Mouse (Mus musculus): ENCODE results near the gene Plekhm3. TPM values are rescaled to one million over a fixed set of nuclear protein-coding genes. Genes with fewer than 3 reads are reported as not detected.

Plekhm3 gene
- total RNA-seq, 1 experiment, result 9.8 TPM

- Histone ChIP-seq H3K36me3 (ENCODE audit: control insufficient read depth, insufficient read depth, low read length, poor library complexity, severe bottlenecking) (no peaks in the 10 kb centered on the region), H3K27ac (ENCODE audit: insufficient read depth, low read depth, low read length, poor library complexity, severe bottlenecking) (no peak overlapping the region), H3K9ac (ENCODE audit: insufficient read depth, low read depth, low read length, poor library complexity, severe bottlenecking) (no peak overlapping the region), H3K4me1 (ENCODE audit: control insufficient read depth in 2 of 2, insufficient read depth in 2 of 2, low read length in 2 of 2, poor library complexity in 1 of 2) (no peaks in the 10 kb centered on the region), H3K4me3 (ENCODE audit: insufficient read depth in 1 of 2, low read depth in 1 of 2, low read length in 2 of 2, poor library complexity in 1 of 2, severe bottlenecking in 1 of 2) (no peak overlapping the region), H3K9me3 (ENCODE audit: control insufficient read depth, insufficient read depth, low read depth, low read length) (no peaks in the 10 kb centered on the region)
- no peak for DNase-seq (ENCODE audit: low read depth, low spot score)
- TF ChIP-seq ZC3H11A (IDR thresholded peaks at IDR 0.05; ENCODE audit: borderline replicate concordance, low read depth, low read length), result no peak
- TF ChIP-seq ZNF384 (IDR thresholded peaks at IDR 0.05; ENCODE audit: low read depth, low read length), result no peak
- no peak for TF ChIP-seq CHD2 (IDR thresholded peaks at IDR 0.05; ENCODE audit: low read depth, low read length)
- no peak for TF ChIP-seq HCFC1 (IDR thresholded peaks at IDR 0.05; ENCODE audit: borderline replicate concordance, insufficient read depth, low read length)
- TF ChIP-seq MAFK (IDR thresholded peaks at IDR 0.05; ENCODE audit: insufficient read depth, low read depth, low read length), result no peak
- in situ Hi-C loops (cut with MboI; ENCODE audit: low sequenced_read_pairs in 2 of 2, unreplicated experiment in 2 of 2), result no loop called here
These were observed 101.8 kb downstream of the Plekhm3 start for GRCm38 (mm10) chr1:64854835-64855234.

DNA sequence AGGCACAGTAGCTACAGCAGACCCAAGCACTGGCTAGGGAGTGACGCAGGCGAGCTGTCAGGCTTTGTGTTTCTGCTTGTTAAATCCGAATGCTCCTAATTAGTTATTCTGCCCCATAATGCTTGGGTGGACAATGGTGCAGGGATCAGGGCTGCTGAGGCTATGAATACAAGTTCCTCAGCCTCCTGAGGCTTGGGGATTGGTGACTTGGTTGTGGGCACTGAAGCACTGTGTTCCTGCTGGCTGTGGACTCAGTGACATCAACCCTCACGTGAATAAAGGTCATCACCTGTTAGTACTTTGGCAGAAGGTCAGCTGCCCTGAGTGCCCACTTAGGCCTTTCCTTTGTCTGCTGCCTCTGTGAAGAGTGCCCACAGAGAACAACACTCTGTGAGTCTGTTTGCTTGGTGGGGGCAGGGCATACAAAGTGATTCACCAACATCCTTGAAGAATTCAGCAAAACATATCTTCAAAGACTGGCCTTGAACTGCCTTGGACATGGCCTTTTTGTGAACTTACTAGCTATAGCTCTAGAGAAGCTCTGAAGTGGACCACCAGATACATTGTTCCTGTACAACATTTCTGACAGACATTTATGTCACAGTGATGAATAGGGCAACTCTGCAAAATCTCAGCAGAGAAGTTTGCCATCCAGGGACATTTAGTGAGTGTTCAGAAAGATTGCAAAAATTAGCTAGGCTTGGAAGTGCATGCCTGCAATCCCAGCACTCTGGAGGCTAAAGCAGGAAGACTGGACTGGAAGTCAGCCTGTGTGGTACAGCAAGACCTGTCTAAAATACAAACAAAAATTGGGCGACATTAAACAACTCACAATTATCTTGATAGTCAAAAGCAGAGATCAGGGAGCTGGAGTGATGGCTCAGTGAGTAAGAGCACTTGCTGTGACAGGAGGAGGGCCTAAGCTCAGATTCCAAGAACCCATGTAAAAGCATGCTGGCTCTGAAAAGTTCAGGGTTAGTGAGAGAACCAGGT is 102.6 kb downstream of the Plekhm3 start:
- Histone ChIP-seq H3K9ac (ENCODE audit: insufficient read depth, low read depth, low read length, poor library complexity, severe bottlenecking) (no peak overlapping the region), H3K36me3 (ENCODE audit: control insufficient read depth, insufficient read depth, low read length, poor library complexity, severe bottlenecking) (no peaks in the 10 kb centered on the region), H3K9me3 (ENCODE audit: control insufficient read depth, insufficient read depth, low read depth, low read length) (no peaks in the 10 kb centered on the region), H3K4me1 (ENCODE audit: control insufficient read depth in 2 of 2, insufficient read depth in 2 of 2, low read length in 2 of 2, poor library complexity in 1 of 2) (no peaks in the 10 kb centered on the region), H3K4me3 (ENCODE audit: insufficient read depth in 1 of 2, low read depth in 1 of 2, low read length in 2 of 2, poor library complexity in 1 of 2, severe bottlenecking in 1 of 2) (no peak overlapping the region), H3K27ac (ENCODE audit: insufficient read depth, low read depth, low read length, poor library complexity, severe bottlenecking) (no peak overlapping the region)
- DNase-seq (ENCODE audit: low read depth, low spot score), result no peak
- in situ Hi-C loops (cut with MboI; ENCODE audit: low sequenced_read_pairs in 2 of 2, unreplicated experiment in 2 of 2), result no loop called here
- TF ChIP-seq ZNF384 (IDR thresholded peaks at IDR 0.05; ENCODE audit: low read depth, low read length) (no peak), ZC3H11A (IDR thresholded peaks at IDR 0.05; ENCODE audit: borderline replicate concordance, low read depth, low read length) (no peak), MAFK (IDR thresholded peaks at IDR 0.05; ENCODE audit: insufficient read depth, low read depth, low read length) (no peak), HCFC1 (IDR thresholded peaks at IDR 0.05; ENCODE audit: borderline replicate concordance, insufficient read depth, low read length) (no peak), CHD2 (IDR thresholded peaks at IDR 0.05; ENCODE audit: low read depth, low read length) (no peak)

GRCm38 (mm10) chr1:64853244-64853643 is 103.4 kb downstream of the Plekhm3 start:
- Histone ChIP-seq H3K27ac (ENCODE audit: insufficient read depth, low read depth, low read length, poor library complexity, severe bottlenecking) (no peak overlapping the region), H3K9me3 (ENCODE audit: control insufficient read depth, insufficient read depth, low read depth, low read length) (no peaks in the 10 kb centered on the region), H3K9ac (ENCODE audit: insufficient read depth, low read depth, low read length, poor library complexity, severe bottlenecking) (no peak overlapping the region), H3K36me3 (ENCODE audit: control insufficient read depth, insufficient read depth, low read length, poor library complexity, severe bottlenecking) (no peaks in the 10 kb centered on the region), H3K4me3 (ENCODE audit: insufficient read depth in 1 of 2, low read depth in 1 of 2, low read length in 2 of 2, poor library complexity in 1 of 2, severe bottlenecking in 1 of 2) (no peak overlapping the region), H3K4me1 (ENCODE audit: control insufficient read depth in 2 of 2, insufficient read depth in 2 of 2, low read length in 2 of 2, poor library complexity in 1 of 2) (no peaks in the 10 kb centered on the region)
- no peak for DNase-seq (ENCODE audit: low read depth, low spot score)
- in situ Hi-C loops (cut with MboI; ENCODE audit: low sequenced_read_pairs in 2 of 2, unreplicated experiment in 2 of 2), result no loop called here
- no peak for TF ChIP-seq MAFK (IDR thresholded peaks at IDR 0.05; ENCODE audit: insufficient read depth, low read depth, low read length)
- no peak for TF ChIP-seq HCFC1 (IDR thresholded peaks at IDR 0.05; ENCODE audit: borderline replicate concordance, insufficient read depth, low read length)
- TF ChIP-seq ZNF384 (IDR thresholded peaks at IDR 0.05; ENCODE audit: low read depth, low read length), result no peak
- TF ChIP-seq ZC3H11A (IDR thresholded peaks at IDR 0.05; ENCODE audit: borderline replicate concordance, low read depth, low read length), result no peak
- TF ChIP-seq CHD2 (IDR thresholded peaks at IDR 0.05; ENCODE audit: low read depth, low read length), result no peak

GRCm38 (mm10) chr1:64852272-64852671 is 104.4 kb downstream of the Plekhm3 start:
- TF ChIP-seq MAFK (IDR thresholded peaks at IDR 0.05; ENCODE audit: insufficient read depth, low read depth, low read length) (no peak), HCFC1 (IDR thresholded peaks at IDR 0.05; ENCODE audit: borderline replicate concordance, insufficient read depth, low read length) (no peak), ZNF384 (IDR thresholded peaks at IDR 0.05; ENCODE audit: low read depth, low read length) (no peak), CHD2 (IDR thresholded peaks at IDR 0.05; ENCODE audit: low read depth, low read length) (no peak), ZC3H11A (IDR thresholded peaks at IDR 0.05; ENCODE audit: borderline replicate concordance, low read depth, low read length) (no peak)
- no peak overlapping the region for H3K9ac ChIP-seq (ENCODE audit: insufficient read depth, low read depth, low read length, poor library complexity, severe bottlenecking)
- H3K27ac ChIP-seq (ENCODE audit: insufficient read depth, low read depth, low read length, poor library complexity, severe bottlenecking), result no peak overlapping the region
- H3K4me1 ChIP-seq (ENCODE audit: control insufficient read depth in 2 of 2, insufficient read depth in 2 of 2, low read length in 2 of 2, poor library complexity in 1 of 2), result no peaks in the 10 kb centered on the region
- in situ Hi-C loops (cut with MboI; ENCODE audit: low sequenced_read_pairs in 2 of 2, unreplicated experiment in 2 of 2), result no loop called here
- no peaks in the 10 kb centered on the region for H3K36me3 ChIP-seq (ENCODE audit: control insufficient read depth, insufficient read depth, low read length, poor library complexity, severe bottlenecking)
- no peak overlapping the region for H3K4me3 ChIP-seq (ENCODE audit: insufficient read depth in 1 of 2, low read depth in 1 of 2, low read length in 2 of 2, poor library complexity in 1 of 2, severe bottlenecking in 1 of 2)
- no peak for DNase-seq (ENCODE audit: low read depth, low spot score)
- H3K9me3 ChIP-seq (ENCODE audit: control insufficient read depth, insufficient read depth, low read depth, low read length), result no peaks in the 10 kb centered on the region
